Mouse (Mus musculus) ovary, adult 18-20 months (tissue): ENCODE data around the gene Inpp4b.

Source experiments
- DNase-seq: peaks from one replicate; pipeline ENCODE4 v3.0.0; 2022; ENCODE audit warnings: low spot score, mixed read lengths

Gene Inpp4b

DNA sequence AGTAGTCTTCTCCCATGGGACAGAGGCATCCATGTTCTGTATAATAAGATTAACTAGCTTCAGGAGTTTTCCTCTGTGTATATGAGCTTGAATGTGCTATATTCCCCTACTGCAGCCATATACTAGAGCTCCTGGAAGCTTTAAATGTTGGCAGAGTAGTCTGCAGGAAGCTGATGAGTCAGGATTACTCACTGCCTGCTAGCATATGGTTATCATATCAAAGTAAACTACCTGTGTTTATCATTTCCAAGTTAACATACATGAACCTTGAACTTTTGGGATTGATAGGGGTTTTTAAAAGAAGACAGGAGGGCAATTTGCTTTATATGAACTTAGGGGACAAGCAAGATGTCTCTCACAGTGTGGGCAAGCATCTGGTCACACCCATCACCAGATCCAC lies 498.2 kb downstream of the Inpp4b start:
- no peak for DNase-seq

- no peak for DNase-seq
Measured at GRCm38 (mm10) chr8:81844104-81844982, 502.0 kb downstream of the Inpp4b start.

GRCm38 (mm10) chr8:81847929-81848328 lies 505.6 kb downstream of the Inpp4b start:
- DNase-seq, result no peak

- DNase-seq, result no peak
Measured at GRCm38 (mm10) chr8:81849976-81850375, 507.6 kb downstream of the Inpp4b start.

- DNase-seq, result no peak
Measured at GRCm38 (mm10) chr8:81853184-81853583, 510.8 kb downstream of the Inpp4b start.

- no peak for DNase-seq
Measured at GRCm38 (mm10) chr8:81854543-81854942, 512.2 kb downstream of the Inpp4b start.

DNA sequence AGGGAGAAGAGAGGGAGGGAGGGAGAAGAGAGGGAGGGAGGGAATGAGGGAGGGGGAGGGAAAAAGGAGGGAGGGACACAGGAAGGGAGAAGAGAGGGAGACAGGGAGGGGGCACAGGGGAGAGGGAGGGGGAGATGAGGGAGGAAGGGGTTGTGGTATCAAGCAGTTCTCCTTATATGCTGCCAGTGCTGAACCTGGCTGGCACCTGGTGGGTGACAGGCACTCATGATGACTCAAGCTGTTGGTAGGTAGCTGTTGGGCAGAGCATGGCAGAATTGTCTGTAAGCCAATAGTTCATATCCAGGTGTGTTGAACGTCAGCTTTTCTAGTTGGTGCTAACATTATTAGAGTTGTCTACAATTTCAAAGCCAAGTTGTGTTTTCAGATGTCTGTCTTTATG lies 512.7 kb downstream of the Inpp4b start:
- DNase-seq, result no peak

GRCm38 (mm10) chr8:81856120-81856519 lies 513.8 kb downstream of the Inpp4b start:
- DNase-seq, result no peak

DNA sequence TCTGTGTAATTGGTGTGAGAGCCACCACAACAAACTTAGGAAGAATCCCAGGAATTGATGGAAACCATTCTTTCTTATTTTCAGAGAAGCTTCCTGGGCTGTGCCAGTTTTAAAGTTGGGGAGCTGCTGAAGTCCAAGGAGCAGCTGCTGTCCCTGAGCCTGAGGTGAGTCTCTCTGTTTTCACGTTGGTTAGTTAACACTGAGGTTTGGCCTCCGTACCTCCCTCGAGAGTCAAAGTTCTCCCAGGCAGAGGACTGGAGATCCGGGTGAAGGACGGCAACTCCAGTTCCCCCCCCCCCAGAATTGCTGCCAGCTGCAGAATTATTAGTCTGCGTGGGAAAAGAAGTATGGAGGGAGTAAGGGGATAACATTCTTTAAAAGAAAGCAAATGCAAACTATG lies 514.3 kb downstream of the Inpp4b start:
- DNase-seq, result no peak

DNA sequence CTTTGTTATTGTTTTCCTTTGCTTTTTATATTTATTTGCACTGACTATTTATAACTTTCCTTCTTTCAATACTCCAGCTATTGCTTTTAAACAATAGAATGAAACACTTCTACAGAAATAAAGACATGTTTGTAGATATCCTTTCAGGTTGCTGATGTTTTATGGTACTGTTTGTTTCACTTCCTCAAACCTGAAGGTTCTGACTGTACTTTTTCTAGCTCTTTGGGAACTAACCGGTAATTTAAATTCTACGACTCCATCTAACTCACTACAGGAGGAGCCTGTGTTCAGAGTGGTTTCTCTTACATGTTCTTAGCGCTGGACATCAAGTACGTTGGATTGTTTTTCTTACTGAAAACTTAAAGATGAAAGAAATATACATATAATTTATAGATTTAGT lies 516.0 kb downstream of the Inpp4b start:
- no peak for DNase-seq

DNA sequence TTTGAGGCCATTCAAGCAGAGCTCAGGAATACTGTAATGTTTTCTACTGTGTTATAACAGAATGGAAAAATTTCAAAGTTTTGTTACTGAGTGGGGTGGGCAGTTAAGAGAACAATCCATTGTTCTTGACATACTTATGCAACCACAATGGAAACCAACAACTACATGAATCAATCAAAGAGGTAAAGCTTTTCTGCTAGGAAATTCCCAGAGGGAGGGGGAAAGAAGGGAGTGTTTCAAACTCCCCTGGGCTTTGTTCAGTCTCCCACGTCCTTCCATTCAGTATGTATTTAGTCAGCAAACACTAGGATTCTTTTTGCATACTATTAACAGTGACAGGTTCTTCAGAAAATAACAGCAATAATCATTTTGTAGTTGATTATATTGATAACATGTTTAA lies 517.4 kb downstream of the Inpp4b start:
- DNase-seq, result no peak

- no peak for DNase-seq
Measured at GRCm38 (mm10) chr8:81861311-81861710, 519.0 kb downstream of the Inpp4b start.

DNA sequence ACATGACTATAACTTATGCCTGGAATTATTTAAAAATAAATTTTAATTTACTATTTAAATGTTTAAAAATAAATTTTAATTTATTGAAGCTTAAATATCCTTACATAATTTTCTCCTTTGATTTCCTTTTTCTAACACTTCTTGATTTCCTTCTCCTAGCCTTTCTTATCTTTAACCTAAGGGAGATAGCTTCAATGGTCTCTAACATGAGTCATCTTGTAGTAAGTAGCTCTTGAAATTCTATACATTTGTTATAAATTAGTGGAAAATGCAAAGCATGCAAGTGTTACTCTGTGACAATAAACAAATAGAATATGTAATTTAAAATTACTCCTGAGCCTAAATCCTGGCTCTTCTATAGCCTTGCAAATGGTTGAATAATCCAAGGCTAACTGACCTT lies 520.4 kb downstream of the Inpp4b start:
- DNase-seq, result no peak

GRCm38 (mm10) chr8:81864318-81864717 lies 522.0 kb downstream of the Inpp4b start:
- no peak for DNase-seq

DNA sequence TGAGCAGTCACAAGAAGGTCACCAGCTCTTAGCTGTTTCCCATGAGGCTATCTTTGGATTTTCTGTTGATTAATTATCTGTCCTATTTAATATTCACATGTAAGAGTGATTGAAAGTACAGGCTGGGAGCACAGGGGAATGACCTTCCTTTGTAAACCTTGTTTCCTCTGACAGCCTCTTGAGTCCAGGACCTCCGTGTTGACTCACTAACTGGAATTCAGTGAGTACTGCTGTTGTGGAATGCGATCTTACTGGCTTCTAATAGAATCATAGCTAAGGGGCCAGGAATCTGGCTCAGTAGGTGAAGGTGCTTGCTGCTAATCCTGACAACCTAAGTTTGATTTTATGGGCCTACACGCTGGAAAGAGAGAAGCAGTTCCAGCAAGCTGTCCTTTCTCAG lies 523.3 kb downstream of the Inpp4b start:
- DNase-seq, result no peak

DNA sequence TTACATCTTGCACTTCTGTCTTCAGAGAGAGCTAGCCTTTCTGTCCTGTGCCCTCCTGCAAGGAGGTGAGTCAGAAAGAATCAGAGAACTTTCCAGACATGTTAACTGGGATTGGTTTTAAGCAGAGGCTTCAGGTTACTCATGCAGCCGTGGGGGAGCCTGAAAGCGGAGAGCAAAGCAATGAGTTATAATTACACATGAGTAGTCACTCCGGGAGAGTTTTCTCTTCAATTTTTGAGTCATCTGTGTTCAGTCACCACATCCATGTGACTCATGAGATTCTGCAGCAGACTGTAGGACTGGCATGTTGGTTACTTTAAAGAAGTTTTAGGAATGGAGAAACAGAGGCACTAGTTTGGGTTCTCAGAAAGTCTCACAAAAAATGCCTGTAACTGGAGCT lies 524.7 kb downstream of the Inpp4b start:
- no peak for DNase-seq

DNA sequence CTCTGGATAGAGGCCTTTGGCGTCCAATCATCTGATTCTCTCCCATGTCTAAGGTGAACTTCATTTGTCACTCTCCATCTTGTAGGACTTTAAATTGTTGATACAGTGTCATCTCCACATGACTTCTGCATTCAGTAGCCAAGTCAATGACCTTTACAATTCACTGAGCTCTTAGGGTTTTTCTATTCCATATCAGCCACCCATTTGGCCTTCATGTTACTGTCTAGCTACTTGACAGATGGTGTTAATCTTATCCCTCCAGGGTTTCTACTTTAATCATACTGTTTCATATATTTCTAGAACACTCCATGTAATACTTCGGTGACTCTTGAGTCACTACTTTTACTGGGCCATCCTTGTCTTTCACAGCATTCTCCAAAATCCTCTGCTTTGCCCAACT lies 528.1 kb downstream of the Inpp4b start:
- no peak for DNase-seq

GRCm38 (mm10) chr8:81880071-81880470 lies 537.7 kb downstream of the Inpp4b start:
- no peak for DNase-seq

- DNase-seq, result no peak
Measured at GRCm38 (mm10) chr8:81884195-81884594, 541.8 kb downstream of the Inpp4b start.

GRCm38 (mm10) chr8:81888843-81889242 lies 546.5 kb downstream of the Inpp4b start:
- DNase-seq, result no peak

DNA sequence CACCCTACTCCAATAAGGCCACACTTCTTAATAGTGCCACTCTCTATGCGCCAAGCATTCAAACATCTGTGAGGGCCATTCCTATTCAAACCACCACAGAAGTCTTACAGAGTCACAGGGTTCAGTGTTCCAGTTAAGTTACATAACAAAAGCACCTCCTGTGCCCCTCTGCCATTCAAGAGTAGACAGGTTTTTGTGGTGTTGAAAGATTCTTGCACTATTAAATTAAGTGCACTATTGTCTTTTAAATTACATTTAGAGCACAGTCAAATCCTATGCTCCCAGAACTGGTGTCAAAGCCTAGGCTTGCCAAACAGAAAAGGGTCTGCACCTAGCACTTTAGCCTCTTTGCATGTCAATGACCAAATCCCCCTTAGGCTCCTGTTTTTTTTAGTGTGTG lies 550.9 kb downstream of the Inpp4b start:
- no peak for DNase-seq

- DNase-seq, result no peak
Measured at GRCm38 (mm10) chr8:81946812-81947211, 604.5 kb downstream of the Inpp4b start.

DNA sequence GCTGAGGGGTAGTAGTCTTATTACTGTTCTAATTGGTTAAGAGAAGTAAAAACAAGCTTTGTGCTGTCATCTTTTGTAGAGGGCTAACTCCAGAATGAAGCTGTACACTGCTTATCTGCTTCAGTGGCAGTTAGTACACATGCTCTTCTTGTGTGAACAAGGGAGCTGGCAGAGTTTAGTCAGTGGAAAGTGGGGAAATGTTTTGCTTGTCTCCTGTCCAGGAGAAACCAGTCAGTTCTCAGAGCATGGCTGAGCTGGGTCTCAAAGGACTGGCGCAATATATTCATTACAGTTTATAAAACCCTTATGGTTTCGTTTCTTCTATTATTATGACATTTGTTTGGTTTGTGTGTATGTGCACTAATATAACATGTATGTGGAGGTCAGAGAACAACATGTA lies 610.7 kb downstream of the Inpp4b start:
- no peak for DNase-seq

DNA sequence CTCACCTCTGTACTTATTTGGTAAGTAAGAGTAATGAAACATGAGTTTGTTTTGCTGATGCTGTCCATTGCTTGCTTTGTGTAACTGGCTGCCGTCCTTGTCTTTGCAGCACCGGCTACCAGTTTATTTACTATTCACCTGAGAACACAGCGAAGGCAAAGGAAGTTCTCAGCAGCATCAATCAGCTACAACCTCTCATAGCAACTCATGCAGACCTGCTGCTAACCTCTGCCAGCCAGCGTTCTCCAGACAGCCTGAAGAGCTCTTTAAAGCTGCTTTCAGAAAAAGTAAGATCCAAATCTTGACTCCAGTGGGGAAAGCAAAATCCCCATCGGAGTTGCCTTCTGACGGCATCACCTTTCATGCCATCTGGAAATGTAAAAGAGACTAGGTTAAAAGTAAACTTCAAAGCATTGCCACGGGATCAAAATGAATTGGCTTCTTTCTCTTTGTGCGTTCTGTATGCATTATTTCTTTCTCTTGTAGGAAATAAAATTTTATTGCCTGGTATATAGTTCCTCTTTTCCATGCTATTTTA lies 642.8 kb downstream of the Inpp4b start:
- no peak for DNase-seq
